Mouse (Mus musculus): Measurements from ENCODE around the gene Setx. TPM values are rescaled to one million over a fixed set of nuclear protein-coding genes. Genes with fewer than 3 reads are reported as not detected.

Setx gene
- polyA plus RNA-seq, 1 experiment from 2014 or later = 11.1 TPM

- H3K27ac ChIP-seq = no peak overlapping the region
- H3K27me3 ChIP-seq = no peaks in the 10 kb centered on the region
- peaks cover 91% of the 10 kb centered on the region for H3K36me3 ChIP-seq
- H3K4me1 ChIP-seq = no peaks in the 10 kb centered on the region
- WGBS = 79% methylated on average over 3 of the region's 3 CpGs
- H3K4me2 ChIP-seq (replicated peaks) = no peak overlapping the region
- H3K9ac ChIP-seq = no peak overlapping the region
- no peaks in the 10 kb centered on the region for H3K9me3 ChIP-seq
- no peak for ATAC-seq (ENCODE audit: low FRiP score, low read depth)
- H3K4me3 ChIP-seq = no peak overlapping the region
Observed at GRCm38 (mm10) chr2:29174887-29175286, 50.9 kb downstream of the Setx start.

DNA sequence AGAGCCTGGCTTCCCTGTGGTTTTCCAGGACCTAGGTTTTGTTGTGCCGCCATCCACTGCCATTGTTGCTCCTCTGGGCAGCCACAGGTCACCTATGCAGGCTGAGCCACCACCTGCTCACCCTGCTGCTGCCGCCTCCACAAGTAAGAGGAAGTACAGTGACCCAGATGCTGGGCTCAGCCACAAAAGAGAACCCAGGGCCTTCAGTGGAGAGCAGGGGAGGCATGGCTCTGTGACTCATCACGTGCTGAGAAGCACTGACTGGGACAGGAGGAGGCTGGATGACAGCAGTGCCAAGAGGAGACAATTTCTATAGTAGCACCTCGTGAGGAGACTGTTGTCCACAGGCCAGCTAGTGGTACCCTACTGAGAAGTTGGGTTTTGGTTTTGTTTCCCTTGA, 55.8 kb downstream of the Setx start:
- H3K9me3 ChIP-seq = no peaks in the 10 kb centered on the region
- 89% methylated on average over 4 of the region's 4 CpGs for WGBS
- no peak for ATAC-seq (ENCODE audit: low FRiP score, low read depth)

GRCm38 (mm10) chr2:29181111-29181510, 57.1 kb downstream of the Setx start:
- Histone ChIP-seq H3K4me1 (no peaks in the 10 kb centered on the region), H3K9ac (no peak overlapping the region), H3K9me3 (no peaks in the 10 kb centered on the region), H3K4me2 (replicated peaks) (no peak overlapping the region), H3K27me3 (no peaks in the 10 kb centered on the region), H3K4me3 (no peak overlapping the region), H3K36me3 (peaks cover 60% of the 10 kb centered on the region), H3K27ac (no peak overlapping the region)
- no peak for ATAC-seq (ENCODE audit: low FRiP score, low read depth)
- WGBS = 56% methylated on average over 2 of the region's 2 CpGs

More for the DNA sequence above, 55.8 kb downstream of the Setx start:
- Histone ChIP-seq H3K4me2 (replicated peaks) (no peak overlapping the region), H3K27ac (no peak overlapping the region), H3K36me3 (peaks cover 70% of the 10 kb centered on the region), H3K4me3 (no peak overlapping the region), H3K27me3 (no peaks in the 10 kb centered on the region), H3K9ac (no peak overlapping the region), H3K4me1 (no peaks in the 10 kb centered on the region)

GRCm38 (mm10) chr2:29183266-29183924, 59.4 kb downstream of the Setx start:
- no peak overlapping the region for H3K4me2 ChIP-seq (replicated peaks)
- peaks cover 37% of the 10 kb centered on the region for H3K36me3 ChIP-seq
- H3K9me3 ChIP-seq = no peaks in the 10 kb centered on the region
- H3K4me3 ChIP-seq = no peak overlapping the region
- no peaks in the 10 kb centered on the region for H3K27me3 ChIP-seq
- no peak overlapping the region for H3K27ac ChIP-seq
- H3K4me1 ChIP-seq = no peaks in the 10 kb centered on the region
- no peak overlapping the region for H3K9ac ChIP-seq
- WGBS = 59% methylated on average over 6 of the region's 6 CpGs
- no peak for ATAC-seq (ENCODE audit: low FRiP score, low read depth)

DNA sequence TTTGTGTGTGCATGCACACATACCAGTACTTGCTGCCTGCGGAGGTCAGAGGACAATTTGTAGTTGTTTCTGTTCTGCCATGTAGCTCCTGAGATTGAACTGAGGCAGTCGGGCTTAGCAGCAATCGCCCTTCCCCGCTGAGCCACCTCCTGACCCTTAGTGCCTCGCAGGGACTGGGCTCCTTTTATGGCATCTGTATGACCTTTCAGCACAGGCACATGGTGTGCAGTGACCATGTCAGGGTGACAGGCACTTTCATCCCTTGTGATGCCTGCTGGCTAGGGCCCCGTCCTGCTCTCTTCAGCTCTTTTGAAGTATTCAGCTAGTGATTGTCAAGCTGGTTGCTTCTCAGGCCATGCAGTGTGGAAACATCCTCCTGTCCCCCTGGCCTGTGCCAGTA, 62.2 kb downstream of the Setx start:
- H3K4me3 ChIP-seq = no peak overlapping the region
- H3K9me3 ChIP-seq = no peaks in the 10 kb centered on the region
- no peak overlapping the region for H3K4me2 ChIP-seq (replicated peaks)
- peaks cover 9% of the 10 kb centered on the region for H3K36me3 ChIP-seq
- 35% methylated on average over 6 of the region's 6 CpGs for WGBS
- no peaks in the 10 kb centered on the region for H3K27me3 ChIP-seq
- 0 out of 2 replicates have a peak, but pooled peaks cover 1% of the 10 kb centered on the region for H3K4me1 ChIP-seq
- no peak overlapping the region for H3K27ac ChIP-seq
- no peak for ATAC-seq (ENCODE audit: low FRiP score, low read depth)
- no peak overlapping the region for H3K9ac ChIP-seq

DNA sequence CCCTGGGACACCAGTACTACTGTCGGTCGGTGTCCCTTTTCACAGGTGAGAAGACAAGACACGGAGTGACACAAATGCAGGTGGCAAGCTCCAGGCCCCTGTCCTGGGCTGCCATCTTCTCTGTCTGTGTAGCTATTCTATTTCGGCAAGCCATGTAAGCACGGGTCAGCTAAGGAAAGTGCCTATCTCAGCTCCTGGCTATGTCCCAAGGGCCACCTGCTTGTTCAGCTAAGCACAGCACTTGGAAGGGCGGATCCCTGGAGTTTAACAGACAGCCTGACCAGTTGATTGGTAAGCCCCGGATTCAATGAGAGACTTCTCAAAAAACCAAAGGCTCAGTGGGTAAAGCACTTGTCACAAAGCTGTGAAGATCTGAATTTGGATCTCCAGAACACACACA, 66.4 kb downstream of the Setx start:
- no peak for ATAC-seq (ENCODE audit: low FRiP score, low read depth)
- Histone ChIP-seq H3K4me2 (replicated peaks) (no peak overlapping the region), H3K27ac (no peak overlapping the region), H3K36me3 (no peaks in the 10 kb centered on the region), H3K27me3 (peaks cover 17% of the 10 kb centered on the region), H3K9me3 (no peaks in the 10 kb centered on the region), H3K4me1 (peaks cover 18% of the 10 kb centered on the region), H3K9ac (no peak overlapping the region), H3K4me3 (no peak overlapping the region)
- 81% methylated on average over 7 of the region's 7 CpGs for WGBS

DNA sequence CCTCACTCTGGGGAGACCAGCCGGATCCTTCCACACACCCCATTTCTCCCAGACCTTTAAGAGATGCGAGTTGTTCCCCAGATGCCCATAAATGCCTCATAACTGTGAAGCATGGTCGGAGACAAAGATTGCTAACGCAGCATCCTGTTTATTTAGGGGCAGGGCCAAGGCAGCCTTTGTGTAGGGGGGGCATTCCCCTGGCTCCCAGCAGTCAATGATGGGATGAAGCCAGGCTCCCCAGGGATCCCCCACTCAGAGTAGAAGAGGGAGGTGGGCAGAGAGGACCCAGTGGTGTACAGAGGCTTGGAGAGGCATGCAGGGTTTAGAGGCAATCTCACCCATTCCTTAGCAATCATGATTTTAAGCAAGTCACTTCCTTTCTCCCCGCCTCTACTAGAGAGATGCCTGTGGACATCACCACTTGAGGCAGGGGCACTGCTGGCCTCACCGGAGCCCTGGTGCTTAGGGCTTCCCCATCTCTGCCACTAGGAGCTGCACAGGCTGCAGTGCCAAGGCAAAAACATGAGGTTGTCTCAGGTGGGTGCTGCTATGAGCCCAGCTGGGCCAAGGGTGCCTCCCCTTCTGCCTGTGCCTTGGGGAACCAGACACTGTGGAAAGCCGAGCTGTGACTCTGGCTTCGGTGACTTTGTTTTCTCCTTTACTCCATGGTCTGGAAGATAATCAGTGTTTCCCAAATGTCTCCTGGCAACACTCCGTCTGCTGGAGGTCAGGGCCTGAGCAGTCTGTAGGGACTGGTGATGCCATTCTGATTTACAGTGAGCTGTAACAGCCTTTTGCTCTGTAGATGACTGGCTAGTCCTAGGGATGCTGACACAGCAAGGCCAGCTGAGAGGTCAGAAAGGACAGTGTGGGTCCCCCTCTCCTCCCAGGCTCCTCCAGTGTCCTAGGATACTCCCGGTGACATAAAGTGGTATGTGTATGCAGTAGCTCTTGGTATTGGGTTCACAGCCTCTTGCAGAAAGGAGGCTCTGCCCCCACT, 67.5 kb downstream of the Setx start:
- H3K27me3 ChIP-seq = peaks cover 28% of the 10 kb centered on the region
- ATAC-seq (ENCODE audit: low FRiP score, low read depth) = no peak

GRCm38 (mm10) chr2:29192629-29193278, 68.8 kb downstream of the Setx start:
- Histone ChIP-seq H3K27ac (no peak overlapping the region), H3K9me3 (no peaks in the 10 kb centered on the region), H3K36me3 (no peaks in the 10 kb centered on the region), H3K9ac (no peak overlapping the region), H3K4me2 (replicated peaks) (no peak overlapping the region), H3K4me1 (peaks cover 21% of the 10 kb centered on the region), H3K27me3 (peaks cover 39% of the 10 kb centered on the region), H3K4me3 (no peak overlapping the region)
- WGBS = 82% methylated on average over 8 of the region's 8 CpGs
- ATAC-seq (ENCODE audit: low FRiP score, low read depth) = no peak

More for the DNA sequence above, 67.5 kb downstream of the Setx start:
- Histone ChIP-seq H3K4me3 (no peak overlapping the region), H3K9ac (peak overlapping the region; percentile 25; the same call in 1 of the 2 replicates), H3K9me3 (no peaks in the 10 kb centered on the region), H3K36me3 (no peaks in the 10 kb centered on the region), H3K27ac (no peak overlapping the region), H3K4me2 (replicated peaks) (no peak overlapping the region), H3K4me1 (peaks cover 21% of the 10 kb centered on the region)
- 57% methylated on average over 10 of the region's 10 CpGs for WGBS

DNA sequence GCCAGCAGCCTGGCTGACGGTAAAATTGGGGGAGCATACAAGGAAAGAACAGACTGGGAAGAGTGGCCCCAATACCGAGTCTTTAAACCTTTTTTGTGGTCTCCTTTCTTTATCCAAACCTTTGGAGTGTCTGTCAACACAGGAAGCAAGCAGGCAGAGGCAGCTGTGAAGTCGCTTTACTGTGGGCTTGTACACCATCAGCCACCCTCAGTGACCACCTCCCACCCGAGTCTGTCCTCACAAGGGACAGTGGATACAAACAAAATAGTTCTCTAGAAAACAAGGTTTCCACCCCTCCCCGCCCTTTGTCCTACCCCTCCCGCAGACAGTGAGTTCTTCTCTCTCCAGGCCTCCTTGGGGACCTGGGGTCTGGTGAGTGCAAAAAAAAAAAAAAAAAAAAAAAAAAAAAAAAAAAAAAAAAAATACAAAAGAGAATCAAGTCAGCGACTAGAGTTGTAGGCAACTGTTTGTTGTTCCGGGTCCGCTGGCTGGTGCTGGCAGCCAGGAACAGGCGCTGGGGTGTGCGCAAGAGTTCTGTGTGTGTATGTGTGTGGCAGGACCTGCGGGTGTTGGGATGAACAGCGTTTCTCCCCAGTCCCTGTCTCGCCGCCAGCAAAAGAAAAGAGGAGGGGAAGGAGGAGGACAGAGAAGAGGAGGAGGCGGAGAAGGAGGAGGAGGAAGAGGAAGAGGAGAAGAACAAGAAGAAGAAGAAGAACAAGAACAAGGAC, 70.0 kb downstream of the Setx start:
- H3K36me3 ChIP-seq = no peaks in the 10 kb centered on the region
- H3K9me3 ChIP-seq = no peaks in the 10 kb centered on the region
- H3K4me2 ChIP-seq (replicated peaks) = peak overlapping the region; percentile 98
- no peak overlapping the region for H3K27ac ChIP-seq
- WGBS = 22% methylated on average over 16 of the region's 16 CpGs
- H3K4me3 ChIP-seq = peak overlapping the region; percentile 56
- no peak for ATAC-seq (ENCODE audit: low FRiP score, low read depth)
- peaks cover 21% of the 10 kb centered on the region for H3K4me1 ChIP-seq
- peaks cover 51% of the 10 kb centered on the region for H3K27me3 ChIP-seq
- H3K9ac ChIP-seq = no peak overlapping the region; the same call in 1 of the 2 replicates

GRCm38 (mm10) chr2:29194547-29195463, 70.8 kb downstream of the Setx start:
- peak overlapping the region; percentile 98 for H3K4me2 ChIP-seq (replicated peaks)
- WGBS = under 1% methylated on average over 61 of the region's 61 CpGs
- peak overlapping the region; percentile 56 for H3K4me3 ChIP-seq
- peaks cover 52% of the 10 kb centered on the region for H3K27me3 ChIP-seq
- peak; percentile 58; the same call in 1 of the 2 replicates for ATAC-seq (ENCODE audit: low FRiP score, low read depth)
- H3K4me1 ChIP-seq = peaks cover 21% of the 10 kb centered on the region
- H3K9ac ChIP-seq = peak overlapping the region; percentile 56
- no peaks in the 10 kb centered on the region for H3K9me3 ChIP-seq
- H3K27ac ChIP-seq = no peak overlapping the region
- no peaks in the 10 kb centered on the region for H3K36me3 ChIP-seq

DNA sequence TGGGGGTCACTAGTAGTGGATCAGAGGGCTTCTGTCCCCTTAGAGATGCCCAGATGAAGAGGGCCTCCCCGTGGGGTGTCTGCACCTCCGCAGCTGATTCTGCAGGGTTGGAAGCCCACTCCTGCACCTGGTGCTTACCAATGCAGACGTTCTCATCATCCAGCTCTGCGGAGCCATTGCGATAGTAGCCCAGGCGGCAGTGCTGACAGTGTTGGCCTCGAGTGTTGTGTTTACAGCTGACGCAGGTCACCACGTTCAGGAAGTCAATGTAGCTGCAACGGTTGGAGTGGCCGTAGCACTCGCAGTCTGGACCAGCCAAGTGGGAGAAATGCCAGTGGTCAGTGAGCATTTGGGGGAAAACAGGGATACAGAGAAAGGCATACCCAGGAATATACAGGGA, 72.9 kb downstream of the Setx start:
- H3K27me3 ChIP-seq = peaks cover 60% of the 10 kb centered on the region
- peaks cover 19% of the 10 kb centered on the region for H3K4me1 ChIP-seq
- H3K4me3 ChIP-seq = no peak overlapping the region
- ATAC-seq (ENCODE audit: low FRiP score, low read depth) = no peak
- no peak overlapping the region for H3K4me2 ChIP-seq (replicated peaks)
- 68% methylated on average over 12 of the region's 12 CpGs for WGBS
- H3K9ac ChIP-seq = no peak overlapping the region
- H3K36me3 ChIP-seq = no peaks in the 10 kb centered on the region
- no peaks in the 10 kb centered on the region for H3K9me3 ChIP-seq
- no peak overlapping the region for H3K27ac ChIP-seq
